8 mouse cellular contexts compared by ENCODE assay signal in the genomic region with DNA sequence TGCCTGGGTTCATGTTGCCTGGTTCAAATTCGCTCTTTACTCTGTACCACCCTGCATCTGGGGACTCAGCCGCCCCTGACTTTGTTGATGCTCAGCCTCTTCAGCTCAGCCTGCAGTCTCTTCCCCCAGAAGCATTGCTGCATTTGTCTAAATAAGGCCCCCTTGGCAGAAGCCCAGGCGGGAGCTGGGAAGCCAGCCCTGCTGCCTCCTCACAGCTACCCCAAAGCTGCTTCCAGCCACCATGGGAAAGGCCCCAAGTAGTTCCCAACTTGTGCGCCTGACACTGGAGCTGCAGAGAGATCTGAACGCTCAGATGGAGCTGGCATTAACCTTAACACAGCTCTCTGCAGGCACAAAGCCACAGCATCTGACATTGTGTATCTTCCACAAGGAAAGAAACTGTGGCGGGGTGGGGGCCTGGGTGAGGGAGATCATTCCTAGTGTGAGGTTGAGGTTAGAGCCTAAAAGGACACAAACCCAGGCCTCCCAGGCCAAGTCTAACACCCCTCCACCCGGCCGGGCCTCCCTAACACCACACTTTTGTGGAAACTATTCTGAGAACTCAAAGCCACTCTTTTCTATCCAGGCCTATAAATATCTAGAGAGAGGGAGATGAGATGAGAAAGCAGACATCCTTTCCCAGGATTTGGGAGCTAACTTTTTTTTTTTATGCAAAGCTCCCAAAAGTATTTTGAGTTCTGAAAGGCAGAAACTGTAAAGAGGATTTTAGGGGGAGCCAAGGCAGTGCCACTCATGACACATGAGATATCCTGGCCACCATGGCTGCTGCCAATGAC. TPM values are rescaled to one million over a fixed set of nuclear protein-coding genes. Genes with fewer than 3 reads are reported as not detected.
DNase-seq lines count a peak whose midpoint lies in the region; ATAC-seq and TF ChIP-seq lines count a peak whose summit lies in the region.

No protein-coding gene starts in this region.

- peak; percentile 16 for DNase-seq in adrenal gland, postnatal 10 days
- DNase-seq in adrenal gland, postnatal 4 days (ENCODE audit: low spot score in 2 of 2): no peak
- DNase-seq in brain, embryonic 14.5 days (ENCODE audit: low read depth): peak; percentile 80
- peak; percentile 28 to 73 for DNase-seq in left cerebral cortex, adult 9 months (ENCODE audit: low spot score in 2 of 2)
- no peak for DNase-seq in cerebellum, adult 11 months

- 0 out of 2 replicates have a peak, but pooled peaks have one; percentile 37 for ATAC-seq in heart, embryonic 15.5 days (replicated peaks; ENCODE audit: insufficient number of reproducible peaks, insufficient read depth, low FRiP score, low read depth)
- ATAC-seq in erythroblast, adult 5-6 weeks (replicated peaks; ENCODE audit: low FRiP score, poor library complexity, severe bottlenecking): no peak

- no peaks in the 10 kb centered on the region for H3K36me3 ChIP-seq in heart, embryonic 15.5 days
- no peaks in the 10 kb centered on the region for H3K36me3 ChIP-seq in small intestine, adult 2 months (ENCODE audit: control insufficient read depth, insufficient read depth, low read length)

- peak overlapping the region; percentile 71 for H3K27ac ChIP-seq in heart, embryonic 15.5 days
- H3K27ac ChIP-seq in small intestine, adult 2 months (ENCODE audit: insufficient read depth, low read depth, low read length): peak overlapping the region; percentile 33; the same call in 1 of the 2 replicates

- H3K4me1 ChIP-seq in heart, embryonic 15.5 days (replicated peaks): peaks cover 31% of the 10 kb centered on the region
- H3K4me1 ChIP-seq in small intestine, adult 2 months (ENCODE audit: control insufficient read depth, insufficient read depth, insufficient read length, low read length): 0 out of 2 replicates have a peak, but pooled peaks cover 2% of the 10 kb centered on the region

- H3K9me3 ChIP-seq in heart, embryonic 15.5 days (replicated peaks): no peaks in the 10 kb centered on the region

- TF ChIP-seq CTCF in brain, embryonic 14.5 days (IDR thresholded peaks at IDR 0.05; ENCODE audit: borderline replicate concordance, extremely low read depth, insufficient read depth, insufficient read length): no peak
- no peak for TF ChIP-seq CTCF in small intestine, adult 2 months (IDR thresholded peaks at IDR 0.05; ENCODE audit: extremely low read depth, insufficient read length, insufficient replicate concordance, low read depth, low read length)

- TF ChIP-seq POLR2A in brain, embryonic 14.5 days (IDR thresholded peaks at IDR 0.05; ENCODE audit: borderline replicate concordance, extremely low read depth, insufficient read depth, insufficient read length, poor library complexity, severe bottlenecking): no peak
- no peak for TF ChIP-seq POLR2A in small intestine, adult 2 months (IDR thresholded peaks at IDR 0.05; ENCODE audit: low read depth, low read length)

- 45% methylated on average over 8 of the region's 8 CpGs for WGBS in heart, embryonic 15.5 days
- 75% methylated on average over 8 of the region's 8 CpGs for WGBS in small intestine, adult 2 months

- H3K4me2 ChIP-seq in heart, embryonic 15.5 days: no peak overlapping the region

- H3K4me3 ChIP-seq in heart, embryonic 15.5 days: no peak overlapping the region
- no peak overlapping the region for H3K4me3 ChIP-seq in small intestine, adult 2 months (ENCODE audit: low read depth, low read length)

- H3K9ac ChIP-seq in heart, embryonic 15.5 days: no peak overlapping the region

- H3K27me3 ChIP-seq in heart, embryonic 15.5 days: no peaks in the 10 kb centered on the region
- no peaks in the 10 kb centered on the region for H3K27me3 ChIP-seq in small intestine, adult 2 months (ENCODE audit: control insufficient read depth, insufficient read depth, low read length)

RNA-seq across cellular contexts. Expression of a gene that starts 59.1 kb away (rescaled TPM):
- total RNA-seq in adrenal gland, postnatal 10 days (2021): 10 to 100 TPM; 21.8 to 25.0 TPM
- total RNA-seq in adrenal gland, postnatal 4 days (2021): 10 to 100 TPM; 27.9 to 33.5 TPM
- 11.2 and 13.4 TPM in 2 replicates for polyA plus RNA-seq in brain, embryonic 14.5 days (2012; rRNA removed)
- 16.0 and 22.0 TPM in 2 replicates for polyA plus RNA-seq in heart, embryonic 15.5 days (2015; fragmentation: Nextera tagmentation; extraction: Ambion mirVana)
- polyA plus RNA-seq in small intestine, adult 2 months (2012; rRNA removed): 2.6 and 3.8 TPM in 2 replicates
- total RNA-seq in erythroblast, adult 5-6 weeks (2015; ENCODE audit: low replicate concordance): not detected in 2 replicates
- total RNA-seq in erythroblast, adult 5-6 weeks (2017; ENCODE audit: low replicate concordance): not detected in 2 replicates

Comparison
In these comparisons a context has a peak if more than half of its experiments do, and no peak if none do; other contexts are left out.
1. DNase-seq: peak in adrenal gland, postnatal 10 days (single experiment), brain, embryonic 14.5 days (single experiment) and left cerebral cortex, adult 9 months (2 of 2); none in adrenal gland, postnatal 4 days (0 of 2) and cerebellum, adult 11 months (single experiment).
2. RNA of a gene that starts 59.1 kb away (total RNA-seq): 27.9 to 33.5 TPM in adrenal gland, postnatal 4 days and 21.8 to 25.0 TPM in adrenal gland, postnatal 10 days; not detected in erythroblast, adult 5-6 weeks; every median in the first group is over 10 times any median in the second.